Mouse (Mus musculus) ES-Bruce4 (cell line): ENCODE results near the gene Casp7. TPM values are rescaled to one million over a fixed set of nuclear protein-coding genes. Genes with fewer than 3 reads are reported as not detected.

Source experiments
- H3K27ac ChIP-seq: 2 replicates; pipeline ENCODE4 v1.5.1; 2012; ENCODE audit warnings: low read length, inconsistent platforms; ENCODE audit not compliant: insufficient read depth
- H3K27me3 ChIP-seq: 2 replicates; pipeline ENCODE4 v1.6.1; 2012; ENCODE audit warnings: mild to moderate bottlenecking, low read length, inconsistent platforms; ENCODE audit not compliant: control insufficient read depth, poor library complexity, insufficient read depth, severe bottlenecking
- H3K36me3 ChIP-seq: 2 replicates; pipeline ENCODE4 v1.6.1; 2012; ENCODE audit warnings: inconsistent platforms, mild to moderate bottlenecking, low read length, moderate library complexity; ENCODE audit not compliant: control insufficient read depth, poor library complexity, insufficient read depth, severe bottlenecking
- H3K4me1 ChIP-seq: one replicate; pipeline ENCODE4 v1.8.1; 2011; ENCODE audit warnings: low read length; ENCODE audit not compliant: control insufficient read depth, insufficient read depth
- H3K4me3 ChIP-seq: 2 replicates; pipeline ENCODE4 v1.5.1; 2011; ENCODE audit warnings: low read depth, mild to moderate bottlenecking, low read length
- H3K9ac ChIP-seq: 2 replicates; pipeline ENCODE4 v1.6.1; 2012; ENCODE audit warnings: low read depth, mild to moderate bottlenecking, inconsistent platforms; ENCODE audit not compliant: poor library complexity, severe bottlenecking
- H3K9me3 ChIP-seq: replicated peaks from 2 replicates; pipeline ENCODE4 v1.6.1; 2012; ENCODE audit warnings: mild to moderate bottlenecking, low read length, inconsistent platforms; ENCODE audit not compliant: control insufficient read depth, poor library complexity, insufficient read depth, severe bottlenecking
- CTCF ChIP-seq: IDR thresholded peaks from one replicate; pipeline ENCODE4 v1.8.1; 2011; ENCODE audit warnings: low read depth, low read length
- EP300 ChIP-seq: IDR thresholded peaks from 2 replicates; pipeline ENCODE4 v1.6.1; 2011; ENCODE audit warnings: low read depth, low read length; ENCODE audit not compliant: insufficient read depth
- POLR2A ChIP-seq: IDR thresholded peaks from one replicate; pipeline ENCODE4 v1.8.1; 2011; ENCODE audit warnings: low read length; ENCODE audit not compliant: insufficient read depth
- polyA plus RNA-seq: library from polyadenylated mRNA; stranded (reverse); fragments of >200 nt; gene quantifications from 2 replicates; pipeline ENCODE4 v1.2.4, GENCODE M21; 2011; ENCODE audit warnings: low read depth; ENCODE audit not compliant: missing spikeins, insufficient read depth, insufficient read length

Casp7 gene
- polyA plus RNA-seq, 1 experiment, result 19.8 TPM

DNA sequence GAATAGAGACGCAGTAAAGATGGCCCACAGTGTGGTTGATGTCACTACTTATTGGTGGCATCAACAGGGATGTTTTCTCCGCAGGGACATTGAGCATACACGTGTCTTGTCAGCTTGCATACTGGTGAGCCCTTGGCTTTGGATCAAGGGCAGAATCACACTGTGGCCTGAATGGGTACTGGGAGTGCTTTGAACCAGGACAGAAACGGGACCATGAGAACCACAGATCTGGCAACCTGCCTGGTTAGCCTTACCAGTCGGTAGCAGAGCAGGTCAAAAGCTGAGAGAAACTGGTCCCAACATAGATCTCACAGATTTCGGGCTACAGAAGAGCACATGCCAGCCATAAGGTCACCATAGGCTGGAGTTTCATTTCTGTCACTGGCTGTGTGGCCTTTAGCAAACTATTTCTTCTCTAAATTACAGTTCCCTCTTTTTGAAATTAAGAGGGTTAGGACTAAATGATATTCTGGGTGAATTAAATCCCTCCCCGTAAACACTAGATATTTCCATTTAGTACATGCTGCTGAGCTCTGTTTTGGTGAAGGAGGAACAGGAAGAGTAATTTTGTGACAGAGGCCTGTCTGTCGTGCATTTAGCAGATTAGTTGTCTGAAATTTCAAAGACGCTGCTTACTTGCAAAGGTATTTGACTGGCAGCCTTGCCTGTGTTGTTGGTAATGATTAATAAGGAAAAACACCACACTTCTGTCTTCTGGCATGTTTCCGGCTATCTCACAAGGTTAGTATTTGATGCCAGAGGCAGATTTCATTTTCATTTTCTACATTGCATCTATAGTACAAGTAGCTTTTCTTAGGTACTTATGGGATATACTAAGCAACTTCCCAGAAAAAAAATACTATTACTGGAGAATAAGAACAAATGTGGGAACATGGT lies 62.5 kb downstream of the Casp7 start:
- TF ChIP-seq EP300, result no peak
- TF ChIP-seq POLR2A, result no peak
- TF ChIP-seq CTCF, result no peak
- no peak overlapping the region for H3K9ac ChIP-seq
- H3K4me3 ChIP-seq, result no peak overlapping the region
- H3K27me3 ChIP-seq, result no peaks in the 10 kb centered on the region
- H3K4me1 ChIP-seq, result no peaks in the 10 kb centered on the region
- H3K9me3 ChIP-seq, result no peaks in the 10 kb centered on the region
- no peaks in the 10 kb centered on the region for H3K36me3 ChIP-seq
- H3K27ac ChIP-seq, result no peak overlapping the region

DNA sequence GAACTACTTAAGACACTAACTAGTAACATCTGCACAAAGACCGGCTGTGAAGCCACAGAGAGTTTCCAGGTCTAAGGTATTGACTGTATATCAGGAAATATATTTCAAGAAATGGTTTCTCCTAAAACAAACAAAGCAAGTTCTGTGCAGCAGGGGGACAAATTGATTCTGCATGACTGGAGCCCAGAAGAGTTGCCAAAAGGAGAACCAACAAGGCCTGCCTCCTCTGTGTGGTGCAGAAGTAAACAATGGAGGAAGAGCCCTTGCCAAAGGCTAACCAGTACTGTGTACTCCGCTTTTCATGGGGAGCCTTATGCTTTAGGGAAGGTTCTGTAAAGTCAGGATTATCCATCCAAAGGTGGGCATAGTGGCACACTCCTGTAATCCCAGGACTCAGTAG lies 63.3 kb downstream of the Casp7 start:
- H3K4me3 ChIP-seq, result no peak overlapping the region
- no peaks in the 10 kb centered on the region for H3K4me1 ChIP-seq

DNA sequence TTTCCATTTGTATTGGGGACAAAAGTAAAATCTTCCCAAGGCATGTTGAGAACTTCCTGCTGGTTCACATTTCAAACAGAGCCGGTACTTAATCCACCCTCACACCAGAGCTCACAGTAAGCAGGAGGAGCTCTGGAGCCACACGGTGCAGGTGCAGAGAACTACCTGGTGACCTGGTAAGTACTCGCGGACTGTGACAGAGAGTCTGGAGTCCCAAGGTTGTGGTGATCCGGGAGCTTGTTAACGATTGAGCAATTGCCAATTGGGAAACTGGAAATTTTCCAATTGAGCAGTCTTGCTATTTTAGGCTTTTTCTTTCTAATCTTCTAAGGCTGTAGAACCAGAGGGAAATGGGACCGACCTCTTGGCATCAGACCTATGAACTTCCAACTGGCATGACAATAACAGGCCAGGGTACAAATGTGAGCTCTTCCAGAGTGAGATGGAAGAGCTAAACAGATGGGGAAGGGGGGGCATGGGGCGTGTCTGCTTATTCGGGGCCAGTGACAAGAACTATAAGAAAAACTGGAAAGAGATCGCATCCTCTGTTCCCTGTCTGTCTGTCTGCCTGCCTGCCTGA lies 64.7 kb downstream of the Casp7 start, which contains the start of gene Plekhs1:
Gene Plekhs1 (plus strand): TSS at position 119 of the 580 bp plus-strand sequence.
- Histone ChIP-seq H3K9me3 (no peaks in the 10 kb centered on the region), H3K9ac (no peak within 1 kb of the TSS), H3K4me3 (no peak within 1 kb of the TSS), H3K27me3 (no peaks in the 10 kb centered on the region), H3K36me3 (no peaks in the 10 kb centered on the region), H3K4me1 (no peaks in the 10 kb centered on the region), H3K27ac (no peak within 1 kb of the TSS)
- TF ChIP-seq EP300, result no peak
- no peak for TF ChIP-seq CTCF

More for the DNA sequence above, 63.3 kb downstream of the Casp7 start:
- H3K9me3 ChIP-seq, result no peaks in the 10 kb centered on the region
- no peaks in the 10 kb centered on the region for H3K27me3 ChIP-seq
- H3K27ac ChIP-seq, result no peak overlapping the region
- H3K36me3 ChIP-seq, result no peaks in the 10 kb centered on the region
- no peak for TF ChIP-seq EP300
- no peak overlapping the region for H3K9ac ChIP-seq

DNA sequence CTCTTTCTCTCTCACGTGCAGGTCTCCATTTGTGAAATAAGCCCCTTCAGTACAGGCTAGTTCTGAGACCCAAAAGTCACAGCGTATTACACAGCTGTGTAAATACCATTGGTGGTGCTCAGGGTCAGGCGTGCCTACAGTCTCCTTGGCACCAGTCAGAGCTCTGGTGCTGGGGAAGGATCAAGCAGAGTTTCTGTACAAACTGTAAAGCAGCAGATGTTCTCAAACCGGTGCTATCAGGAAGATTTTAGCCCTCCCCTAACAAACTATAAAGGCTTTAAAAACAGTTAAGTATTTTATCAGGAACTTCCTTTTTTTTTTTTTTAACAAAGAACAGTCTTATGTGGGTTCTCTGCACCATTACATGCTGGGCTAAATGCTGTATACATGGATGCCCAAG lies 65.9 kb downstream of the Casp7 start:
- Histone ChIP-seq H3K4me3 (no peak overlapping the region), H3K4me1 (no peaks in the 10 kb centered on the region), H3K27ac (no peak overlapping the region), H3K9me3 (no peaks in the 10 kb centered on the region), H3K36me3 (no peaks in the 10 kb centered on the region), H3K27me3 (no peaks in the 10 kb centered on the region), H3K9ac (no peak overlapping the region)
- TF ChIP-seq EP300, result no peak
- TF ChIP-seq POLR2A, result no peak
- no peak for TF ChIP-seq CTCF

DNA sequence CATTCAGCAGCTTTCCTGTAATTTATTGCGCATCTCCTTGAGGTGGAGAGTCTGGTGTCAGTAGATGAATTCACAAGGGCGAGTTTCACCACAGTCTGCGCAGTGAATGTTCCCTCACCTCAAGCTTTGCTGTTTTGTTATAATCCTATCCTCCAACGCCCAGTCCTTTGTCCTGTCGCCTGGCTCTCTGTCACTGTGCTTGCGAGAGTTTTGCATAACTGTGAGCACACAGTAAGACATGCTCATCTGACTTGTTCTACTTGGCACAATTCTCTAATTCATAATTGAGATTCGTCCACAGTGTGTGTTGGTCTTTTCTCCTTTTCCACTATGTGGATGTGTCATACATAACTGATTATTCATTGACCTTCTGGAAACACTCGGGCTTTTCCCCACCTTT lies 69.6 kb downstream of the Casp7 start:
- Histone ChIP-seq H3K9ac (no peak overlapping the region), H3K27ac (no peak overlapping the region), H3K27me3 (no peaks in the 10 kb centered on the region), H3K4me1 (no peaks in the 10 kb centered on the region), H3K36me3 (no peaks in the 10 kb centered on the region), H3K9me3 (no peaks in the 10 kb centered on the region), H3K4me3 (no peak overlapping the region)
- TF ChIP-seq CTCF, result no peak
- no peak for TF ChIP-seq POLR2A
- TF ChIP-seq EP300, result no peak

DNA sequence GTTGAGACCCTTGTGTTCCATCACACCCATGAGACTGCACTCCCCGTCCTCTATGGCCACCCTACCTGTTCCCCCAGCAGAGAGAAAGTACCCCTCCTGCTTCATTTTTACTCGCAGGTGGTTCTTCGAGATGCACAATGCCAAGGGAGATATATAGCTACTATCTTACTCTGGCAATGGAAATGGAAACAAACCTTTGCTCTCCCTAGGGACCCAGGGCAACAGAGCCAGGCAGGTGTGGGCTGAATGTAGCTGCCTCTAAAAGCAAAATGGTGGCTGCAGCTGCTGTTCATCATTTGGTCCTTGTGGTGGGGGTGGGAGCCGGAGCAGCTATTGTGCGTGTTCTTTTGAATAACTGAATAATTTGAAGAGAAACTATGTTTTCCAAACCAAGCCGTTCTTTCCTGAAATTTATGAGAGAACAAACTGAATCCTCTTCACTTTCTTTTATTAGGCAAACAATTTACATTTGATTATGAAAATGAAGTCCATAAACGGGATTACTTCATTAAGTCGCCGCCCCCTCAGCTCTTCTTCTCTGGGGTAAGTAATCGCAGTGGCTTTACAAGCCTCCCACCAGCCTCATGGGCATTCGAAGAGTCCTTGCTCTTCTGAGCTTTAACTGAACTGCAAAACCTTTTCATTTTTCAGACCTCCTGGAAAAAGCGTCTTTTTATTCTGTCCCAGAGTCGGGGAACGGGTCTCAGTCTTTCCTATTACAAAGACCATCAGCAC lies 73.5 kb downstream of the Casp7 start:
- Histone ChIP-seq H3K27me3 (no peaks in the 10 kb centered on the region), H3K4me3 (no peak overlapping the region), H3K4me1 (no peaks in the 10 kb centered on the region), H3K27ac (no peak overlapping the region), H3K9me3 (no peaks in the 10 kb centered on the region), H3K36me3 (no peaks in the 10 kb centered on the region), H3K9ac (no peak overlapping the region)
- TF ChIP-seq CTCF (no peak), EP300 (no peak), POLR2A (no peak)
